ENCODE assay signal across 8 mouse cellular contexts in genomic region chr5:23675499-23676155, GRCm38 (mm10). TPM values are rescaled to one million over a fixed set of nuclear protein-coding genes. Genes with fewer than 3 reads are reported as not detected.
DNase-seq lines count a peak whose midpoint lies in the region; ATAC-seq and TF ChIP-seq lines count a peak whose summit lies in the region.

No protein-coding gene starts in this region.

- 0 out of 2 replicates have a peak, but pooled peaks cover 4% of the 10 kb centered on the region for H3K36me3 ChIP-seq in hindbrain, embryonic 10.5 days

- H3K27me3 ChIP-seq in cerebellum, adult 2 months (ENCODE audit: control insufficient read depth, insufficient read depth, low read length), result no peaks in the 10 kb centered on the region
- peaks cover 3% of the 10 kb centered on the region; the same call in 1 of the 2 replicates for H3K27me3 ChIP-seq in hindbrain, embryonic 10.5 days (ENCODE audit: insufficient read depth, poor library complexity, severe bottlenecking)

- H3K27ac ChIP-seq in cerebellum, adult 2 months (ENCODE audit: insufficient read depth, low read length), result no peak overlapping the region
- peak overlapping the region; percentile 94 for H3K27ac ChIP-seq in hindbrain, embryonic 10.5 days

- 1% methylated on average over 73 of the region's 95 CpGs for whole genome bisulfite sequencing in cerebellum, adult 2 months
- WGBS in hindbrain, embryonic 10.5 days, result under 1% methylated on average over 79 of the region's 95 CpGs

- no peak; the same call in 1 of the 2 replicates for TF ChIP-seq POLR2A in cerebellum, adult 2 months (IDR thresholded peaks at IDR 0.05; ENCODE audit: borderline replicate concordance, insufficient read depth, low read length)

- no peaks in the 10 kb centered on the region for H3K4me1 ChIP-seq in cerebellum, adult 2 months (ENCODE audit: control insufficient read depth, insufficient read depth, low read length)
- H3K4me1 ChIP-seq in hindbrain, embryonic 10.5 days (replicated peaks), result peaks cover 8% of the 10 kb centered on the region; the same call in 1 of the 2 replicates

- no peak for TF ChIP-seq CTCF in cerebellum, adult 2 months (IDR thresholded peaks at IDR 0.05; ENCODE audit: borderline replicate concordance, insufficient read depth, low read depth, low read length)

- DNase-seq in Muller cell, postnatal 12 days (ENCODE audit: inconsistent ontology term), result peak; percentile 82
- DNase-seq in cerebellum, adult 2 months, result peak; percentile 71 to 75
- peak; percentile 85 for DNase-seq in hindbrain, embryonic 10.5 days (ENCODE audit: low spot score)
- DNase-seq in layer of hippocampus, postnatal 10 days (ENCODE audit: low spot score in 2 of 2), result peak; percentile 60 to 81
- peak; percentile 58 for DNase-seq in lung, postnatal 10 days
- peak; percentile 82 for DNase-seq in retina, postnatal 1 day
- peak; percentile 44 for DNase-seq in urinary bladder, adult 2 months (ENCODE audit: low spot score)

- no peaks in the 10 kb centered on the region for H3K9me3 ChIP-seq in hindbrain, embryonic 10.5 days

- ATAC-seq in frontal cortex, adult (ENCODE audit: low TSS enrichment), result peak; percentile 58

- H3K4me3 ChIP-seq in cerebellum, adult 2 months (replicated peaks; ENCODE audit: insufficient read depth, low read depth, low read length), result peak overlapping the region; percentile 51
- H3K4me3 ChIP-seq in hindbrain, embryonic 10.5 days, result peak overlapping the region; percentile 95

RNA-seq across cellular contexts. Expression of gene Srpk2, which starts 8.8 kb away (rescaled TPM):
- polyA plus RNA-seq in cerebellum, adult 2 months (2012; rRNA removed), result 71.3 and 72.3 TPM in 2 replicates
- polyA plus RNA-seq in hindbrain, embryonic 10.5 days (2016; fragmentation: Nextera tagmentation; extraction: Ambion mirVana), result 49.7 and 52.3 TPM in 2 replicates
- 100 to 1,000 TPM; 143 to 151 TPM for total RNA-seq in layer of hippocampus, postnatal 10 days (2021)
- polyA plus RNA-seq in urinary bladder, adult 2 months (2012; rRNA removed), result 27.4 and 31.0 TPM in 2 replicates
